ENCODE assay signal across 9 mouse cellular contexts in the genomic region with DNA sequence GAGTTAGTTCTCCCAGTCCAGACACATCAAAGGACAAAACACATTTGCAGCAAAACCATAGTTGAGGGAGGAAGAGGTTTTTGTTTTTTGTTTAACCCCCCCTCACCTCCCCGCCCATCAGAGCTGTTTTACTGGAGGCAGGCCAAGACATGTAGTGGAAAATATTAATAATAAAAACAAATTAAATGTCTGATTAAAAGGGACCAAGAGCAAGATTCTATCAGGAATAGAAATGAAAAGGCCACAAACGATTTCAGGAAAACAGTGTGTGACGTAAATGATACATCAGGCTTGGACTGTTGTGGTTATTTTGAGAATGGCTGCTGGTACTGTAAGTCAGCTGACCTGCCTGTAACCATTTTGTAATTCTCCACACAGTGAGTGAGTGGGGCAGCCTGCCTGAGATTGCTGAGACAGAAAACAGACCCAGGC.
DNase-seq lines count a peak whose midpoint lies in the region; ATAC-seq and TF ChIP-seq lines count a peak whose summit lies in the region.
"Had no signal": no experiment of that assay in that cellular context is flagged by ENCODE, and none has a peak within 500 bp of the region (broad histone marks: within the 10 kb centered on the region; RNA-seq: fewer than 3 reads in every experiment).

No protein-coding gene starts in this region.

- H3K4me1 ChIP-seq in hindbrain, embryonic 10.5 days (replicated peaks), result peaks cover 26% of the 10 kb centered on the region
- no peaks in the 10 kb centered on the region for H3K4me1 ChIP-seq in hindbrain, embryonic 11.5 days (replicated peaks; ENCODE audit: control insufficient read depth, insufficient read depth, low read length)
- peaks cover 31% of the 10 kb centered on the region for H3K4me1 ChIP-seq in forebrain, embryonic 15.5 days
- H3K4me1 ChIP-seq in intestine, embryonic 14.5 days (replicated peaks; ENCODE audit: control insufficient read depth, insufficient read depth, low read length), result peaks cover 12% of the 10 kb centered on the region

- POLR2A ChIA-PET in Patski (lab: Charles Lee), result interaction anchor here (0.5 to 1.0 kb wide), 2 partner anchors 56 to 82 kb away, joined by 3 read pairs; no protein-coding TSS in a partner anchor

- H3K4me3 ChIP-seq in hindbrain, embryonic 10.5 days, result no peak overlapping the region
- no peak overlapping the region for H3K4me3 ChIP-seq in hindbrain, embryonic 11.5 days (ENCODE audit: low read depth, low read length)
- no peak overlapping the region for H3K4me3 ChIP-seq in forebrain, embryonic 15.5 days
- H3K4me3 ChIP-seq in intestine, embryonic 14.5 days (ENCODE audit: low read depth, low read length), result no peak overlapping the region

- peak overlapping the region; percentile 29; the same call in 1 of the 2 replicates for H3K27ac ChIP-seq in hindbrain, embryonic 10.5 days
- H3K27ac ChIP-seq in hindbrain, embryonic 11.5 days (ENCODE audit: low read depth, low read length), result no peak overlapping the region
- H3K27ac ChIP-seq in forebrain, embryonic 15.5 days (replicated peaks), result peak overlapping the region; percentile 67
- H3K27ac ChIP-seq in intestine, embryonic 14.5 days (ENCODE audit: low read depth), result peak overlapping the region; percentile 66
- H3K27ac ChIP-seq: liver, embryonic 14.5 days had no signal

- H3K9ac ChIP-seq in hindbrain, embryonic 11.5 days (ENCODE audit: low read depth, low read length), result no peak overlapping the region
- H3K9ac ChIP-seq in forebrain, embryonic 15.5 days (replicated peaks), result no peak overlapping the region
- H3K9ac ChIP-seq in intestine, embryonic 14.5 days (ENCODE audit: low read length), result no peak overlapping the region
- H3K9ac ChIP-seq: liver, embryonic 14.5 days had no signal

- H3K27me3 ChIP-seq in hindbrain, embryonic 10.5 days (ENCODE audit: insufficient read depth, poor library complexity, severe bottlenecking), result no peaks in the 10 kb centered on the region
- no peaks in the 10 kb centered on the region for H3K27me3 ChIP-seq in hindbrain, embryonic 11.5 days (ENCODE audit: control insufficient read depth, insufficient read depth, low read length)
- H3K27me3 ChIP-seq in Patski, result no peaks in the 10 kb centered on the region
- H3K27me3 ChIP-seq in forebrain, embryonic 15.5 days, result no peaks in the 10 kb centered on the region
- no peaks in the 10 kb centered on the region for H3K27me3 ChIP-seq in intestine, embryonic 14.5 days (replicated peaks; ENCODE audit: control insufficient read depth, insufficient read depth, low read length)

- no peak overlapping the region for H3K4me2 ChIP-seq in hindbrain, embryonic 11.5 days (replicated peaks; ENCODE audit: low read depth, low read length)
- no peak overlapping the region for H3K4me2 ChIP-seq in forebrain, embryonic 15.5 days (replicated peaks)
- H3K4me2 ChIP-seq in intestine, embryonic 14.5 days (ENCODE audit: low read length), result no peak overlapping the region

- CTCF ChIA-PET in Patski (lab: Charles Lee), result interaction anchor here (0.7 to 1.4 kb wide), 2 partner anchors 16 to 25 kb away, joined by 3 read pairs; no protein-coding TSS in a partner anchor

- WGBS in hindbrain, embryonic 10.5 days, result 67% methylated on average over 3 of the region's 3 CpGs
- WGBS in hindbrain, embryonic 11.5 days, result 64% methylated on average over 3 of the region's 3 CpGs
- 21% methylated on average over 3 of the region's 3 CpGs for WGBS in forebrain, embryonic 15.5 days
- WGBS in intestine, embryonic 14.5 days, result 28% methylated on average over 3 of the region's 3 CpGs

- H3K9me3 ChIP-seq in hindbrain, embryonic 10.5 days, result no peaks in the 10 kb centered on the region
- H3K9me3 ChIP-seq in hindbrain, embryonic 11.5 days (ENCODE audit: control insufficient read depth, low read length), result no peaks in the 10 kb centered on the region
- H3K9me3 ChIP-seq in forebrain, embryonic 15.5 days, result no peaks in the 10 kb centered on the region
- no peaks in the 10 kb centered on the region for H3K9me3 ChIP-seq in intestine, embryonic 14.5 days (ENCODE audit: control insufficient read depth, low read length)

- in situ Hi-C loops in Patski (cut with MboI; ENCODE audit: low pct_unique_long_range_greater_than_20kb), result no loop called here

- no peak for TF ChIP-seq CTCF in Patski (IDR thresholded peaks at IDR 0.05)

- DNase-seq in hindbrain, embryonic 10.5 days (ENCODE audit: low spot score), result no peak
- no peak for DNase-seq in hindbrain, embryonic 11.5 days (ENCODE audit: low spot score)
- no peak for DNase-seq in Patski (ENCODE audit: low read depth, low spot score)
- DNase-seq in intestine, embryonic 14.5 days (ENCODE audit: low spot score), result peak; percentile 50
- no peak for DNase-seq in left cerebral cortex, adult 11 months (ENCODE audit: low spot score)
- DNase-seq in gastrocnemius, adult 8-10 months (ENCODE audit: low spot score in 2 of 2), result no peak

- ATAC-seq in hindbrain, embryonic 11.5 days (ENCODE audit: low FRiP score), result no peak
- ATAC-seq in Patski, result peak; percentile 47
- peak; percentile 57; the same call in 1 of the 2 replicates for ATAC-seq in forebrain, embryonic 15.5 days (replicated peaks)
- ATAC-seq in intestine, embryonic 14.5 days (replicated peaks; ENCODE audit: low FRiP score, low TSS enrichment, low read depth), result peak; percentile 75; the same call in 1 of the 2 replicates
- peak; percentile 46; the same call in 1 of the 2 replicates for ATAC-seq in neutrophil, adult 5-6 weeks (ENCODE audit: extremely low read depth, insufficient number of reproducible peaks, low FRiP score, poor library complexity, severe bottlenecking)

- no peaks in the 10 kb centered on the region for H3K36me3 ChIP-seq in hindbrain, embryonic 10.5 days
- no peaks in the 10 kb centered on the region for H3K36me3 ChIP-seq in hindbrain, embryonic 11.5 days (ENCODE audit: control insufficient read depth, insufficient read depth, low read length)
- H3K36me3 ChIP-seq in forebrain, embryonic 15.5 days, result no peaks in the 10 kb centered on the region
- no peaks in the 10 kb centered on the region for H3K36me3 ChIP-seq in intestine, embryonic 14.5 days (ENCODE audit: control insufficient read depth, insufficient read depth, low read length)
